Mouse (Mus musculus) hindbrain, postnatal 0 days (tissue): ENCODE data around the gene Elavl3. TPM values are rescaled to one million over a fixed set of nuclear protein-coding genes. Genes with fewer than 3 reads are reported as not detected.

Experiments
- ATAC-seq: fragments of 200-750 bp; cut with Nextera tagmentation; 2 replicates; pipeline ENCODE4 v1.8.0; 2017; ENCODE audit warnings: mild to moderate bottlenecking, moderate TSS enrichment, moderate library complexity
- DNase-seq: peaks from one replicate; pipeline ENCODE4 v3.0.0-alpha.2; 2015; ENCODE audit warnings: low spot score
- H3K27ac ChIP-seq: fragments of 300-500 bp; sonication (generic); 2 replicates; pipeline ENCODE4 v1.5.1; 2014; ENCODE audit warnings: mild to moderate bottlenecking
- H3K27me3 ChIP-seq: fragments of 300-500 bp; sonication (generic); 2 replicates; pipeline ENCODE4 v1.6.1; 2014; ENCODE audit warnings: low read length, mixed read lengths; ENCODE audit not compliant: insufficient read depth
- H3K36me3 ChIP-seq: fragments of 300-500 bp; sonication (generic); 2 replicates; pipeline ENCODE4 v1.6.1; 2014; ENCODE audit warnings: low read length, mixed read lengths; ENCODE audit not compliant: insufficient read depth
- H3K4me1 ChIP-seq: fragments of 300-500 bp; sonication (generic); 2 replicates; pipeline ENCODE4 v1.6.1; 2014; ENCODE audit warnings: antibody characterized with exemption, low read length, mixed read lengths; ENCODE audit not compliant: insufficient read depth
- H3K4me2 ChIP-seq: fragments of 300-500 bp; sonication (generic); 2 replicates; pipeline ENCODE4 v1.6.1; 2014; ENCODE audit warnings: low read depth, mild to moderate bottlenecking, low read length, moderate library complexity, mixed read lengths
- H3K4me3 ChIP-seq: fragments of 300-500 bp; sonication (generic); 2 replicates; pipeline ENCODE4 v1.5.1; 2014; ENCODE audit warnings: low read length
- H3K9ac ChIP-seq: fragments of 300-500 bp; sonication (generic); replicated peaks from 2 replicates; pipeline ENCODE4 v1.6.1; 2014; ENCODE audit warnings: mild to moderate bottlenecking, low read length, moderate library complexity, mixed read lengths
- H3K9me3 ChIP-seq: fragments of 300-500 bp; sonication (generic); 2 replicates; pipeline ENCODE4 v1.6.1; 2016; ENCODE audit warnings: low read length, mixed read lengths
- CTCF ChIP-seq: IDR thresholded peaks from 2 replicates; pipeline ENCODE4 v1.5.1; 2016; ENCODE audit warnings: antibody characterized with exemption, control low read depth, low read depth
- WGBS: fragments of 180-500 bp; shearing (Covaris S2); extraction: QIAGEN DNeasy Blood & Tissue Kit; methylation state at CpG from one replicate; pipeline ENCODE4 v1.1.7; 2014; 5-methylcytosine and 5-hydroxymethylcytosine counted together
- polyA plus RNA-seq: library from polyadenylated mRNA; unstranded; fragments of >200 nt; fragmentation: Nextera tagmentation; extraction: Ambion mirVana; gene quantifications from 2 replicates; pipeline ENCODE4 v1.2.1, GENCODE M21; 2015
- total RNA-seq: library from RNA; depleted of rRNA; stranded (reverse); fragments of >200 nt; gene quantifications from 2 replicates; pipeline ENCODE4 v1.2.3, GENCODE M21; 2014

Gene Elavl3
- total and polyA plus RNA-seq, 2 experiments from 2014 or later, result 71.7 to 204 TPM

- Histone ChIP-seq H3K4me1 (peaks cover 16% of the 10 kb centered on the region), H3K4me3 (peak overlapping the region; percentile 41), H3K9ac (peak overlapping the region; percentile 45; the same call in 1 of the 2 replicates), H3K36me3 (no peaks in the 10 kb centered on the region), H3K27ac (no peak overlapping the region), H3K4me2 (peak overlapping the region; percentile 73), H3K27me3 (peaks cover 27% of the 10 kb centered on the region), H3K9me3 (no peaks in the 10 kb centered on the region)
- DNase-seq (no peak), ATAC-seq (no peak)
- no peak for TF ChIP-seq CTCF
- 10% methylated on average over 36 of the region's 36 CpGs for WGBS
Measured at GRCm38 (mm10) chr9:21987592-21988342, 64.1 kb downstream of the Elavl3 start.

GRCm38 (mm10) chr9:21983911-21984310 is 67.9 kb downstream of the Elavl3 start:
- ATAC-seq (no peak), DNase-seq (no peak)
- H3K27me3 ChIP-seq, result peaks cover 9% of the 10 kb centered on the region
- H3K36me3 ChIP-seq, result no peaks in the 10 kb centered on the region
- peaks cover 11% of the 10 kb centered on the region for H3K4me1 ChIP-seq
- no peak for TF ChIP-seq CTCF
- H3K4me3 ChIP-seq, result no peak overlapping the region
- H3K9ac ChIP-seq, result no peak overlapping the region
- H3K9me3 ChIP-seq, result no peaks in the 10 kb centered on the region
- no peak overlapping the region for H3K27ac ChIP-seq
- WGBS, result 31% methylated on average over 3 of the region's 3 CpGs
- H3K4me2 ChIP-seq, result no peak overlapping the region

GRCm38 (mm10) chr9:21978398-21979128 is 73.3 kb downstream of the Elavl3 start:
- H3K4me2 ChIP-seq, result no peak overlapping the region
- no peak overlapping the region for H3K4me3 ChIP-seq
- no peaks in the 10 kb centered on the region for H3K4me1 ChIP-seq
- DNase-seq (no peak), ATAC-seq (no peak)
- H3K36me3 ChIP-seq, result no peaks in the 10 kb centered on the region
- H3K9ac ChIP-seq, result no peak overlapping the region
- H3K9me3 ChIP-seq, result no peaks in the 10 kb centered on the region
- no peak overlapping the region for H3K27ac ChIP-seq
- H3K27me3 ChIP-seq, result no peaks in the 10 kb centered on the region
- WGBS, result 90% methylated on average over 4 of the region's 4 CpGs
- TF ChIP-seq CTCF, result no peak

- Histone ChIP-seq H3K4me1 (no peaks in the 10 kb centered on the region), H3K9ac (no peak overlapping the region), H3K36me3 (no peaks in the 10 kb centered on the region), H3K4me3 (no peak overlapping the region), H3K4me2 (no peak overlapping the region), H3K9me3 (no peaks in the 10 kb centered on the region), H3K27me3 (no peaks in the 10 kb centered on the region), H3K27ac (no peak overlapping the region)
- no peak for DNase-seq
- 37% methylated on average over 2 of the region's 2 CpGs for WGBS
- no peak for ATAC-seq
- TF ChIP-seq CTCF, result peak; percentile 65
Measured at GRCm38 (mm10) chr9:21977972-21978371, 73.9 kb downstream of the Elavl3 start.

GRCm38 (mm10) chr9:21977331-21977730 is 74.5 kb downstream of the Elavl3 start:
- H3K27ac ChIP-seq, result no peak overlapping the region
- no peaks in the 10 kb centered on the region for H3K4me1 ChIP-seq
- H3K9ac ChIP-seq, result no peak overlapping the region
- ATAC-seq (0 out of 2 replicates have a peak, but pooled peaks have one; percentile 19), DNase-seq (no peak)
- TF ChIP-seq CTCF, result no peak
- no peaks in the 10 kb centered on the region for H3K9me3 ChIP-seq
- no peak overlapping the region for H3K4me2 ChIP-seq
- no peak overlapping the region for H3K4me3 ChIP-seq
- H3K27me3 ChIP-seq, result no peaks in the 10 kb centered on the region
- WGBS, result 61% methylated on average over 5 of the region's 5 CpGs
- no peaks in the 10 kb centered on the region for H3K36me3 ChIP-seq

- 78% methylated on average over 10 of the region's 10 CpGs for WGBS
- DNase-seq, result no peak
- Histone ChIP-seq H3K4me3 (no peak overlapping the region), H3K9ac (no peak overlapping the region), H3K27me3 (no peaks in the 10 kb centered on the region), H3K36me3 (no peaks in the 10 kb centered on the region), H3K4me2 (no peak overlapping the region), H3K4me1 (no peaks in the 10 kb centered on the region), H3K9me3 (no peaks in the 10 kb centered on the region), H3K27ac (no peak overlapping the region)
- no peak for ATAC-seq
- no peak for TF ChIP-seq CTCF
Measured at GRCm38 (mm10) chr9:21976626-21977175, 75.1 kb downstream of the Elavl3 start.
